Mouse (Mus musculus): ENCODE data around the gene Srgap3.
A peak's percentile ranks its signal among the peaks of the same experiment; 100 is the strongest.

Srgap3 gene

DNA sequence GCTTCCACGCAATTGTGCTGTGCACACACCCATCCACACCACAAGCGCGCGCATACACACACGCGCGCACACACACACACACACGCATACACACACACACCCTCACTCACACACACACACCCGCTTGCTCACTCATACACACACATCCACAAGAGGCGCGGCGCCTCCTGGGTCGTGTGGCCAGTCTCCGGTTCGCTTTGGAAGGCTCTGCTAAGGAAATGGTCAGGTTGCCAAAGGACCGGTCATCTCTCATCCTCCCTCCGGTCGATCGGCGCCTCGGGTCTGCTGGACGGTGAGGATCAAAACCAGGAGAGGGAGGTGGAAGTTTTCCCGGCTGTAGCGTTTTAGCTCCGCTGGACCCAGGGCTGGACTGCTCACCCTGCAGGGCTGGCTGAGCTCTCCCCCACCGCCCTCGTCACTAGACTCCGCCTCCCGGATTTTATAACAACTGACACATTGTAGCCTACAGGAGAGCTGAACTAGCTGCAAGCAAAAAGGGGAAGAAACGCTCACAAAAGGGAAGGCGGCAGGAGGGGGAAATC is at the start of gene Srgap3:
Gene Srgap3, minus strand, starts transcription at position 372 of the 542 bp plus-strand sequence.
- peak; percentile 95 for DNase-seq (ENCODE audit: inconsistent ontology term)

DNA sequence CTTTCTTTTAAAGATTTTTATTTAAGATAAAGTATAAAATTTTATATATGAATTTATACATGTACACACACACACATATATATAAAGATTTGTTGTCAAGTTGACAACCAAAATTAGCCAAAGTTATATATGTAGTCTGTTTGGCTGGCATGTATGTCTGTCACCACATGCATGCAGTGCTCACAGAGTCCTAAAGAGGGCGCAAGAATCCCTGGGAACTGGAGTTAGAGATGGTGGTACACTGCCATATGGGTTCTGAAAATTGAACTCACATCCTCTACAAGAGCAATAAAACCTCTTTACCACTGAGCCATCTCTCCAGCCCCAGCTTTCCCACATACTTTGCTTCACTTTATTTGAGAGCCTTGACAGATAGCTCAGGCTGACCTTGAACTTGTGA is 48.6 kb upstream of the Srgap3 start:
- no peak for DNase-seq (ENCODE audit: inconsistent ontology term)

DNA sequence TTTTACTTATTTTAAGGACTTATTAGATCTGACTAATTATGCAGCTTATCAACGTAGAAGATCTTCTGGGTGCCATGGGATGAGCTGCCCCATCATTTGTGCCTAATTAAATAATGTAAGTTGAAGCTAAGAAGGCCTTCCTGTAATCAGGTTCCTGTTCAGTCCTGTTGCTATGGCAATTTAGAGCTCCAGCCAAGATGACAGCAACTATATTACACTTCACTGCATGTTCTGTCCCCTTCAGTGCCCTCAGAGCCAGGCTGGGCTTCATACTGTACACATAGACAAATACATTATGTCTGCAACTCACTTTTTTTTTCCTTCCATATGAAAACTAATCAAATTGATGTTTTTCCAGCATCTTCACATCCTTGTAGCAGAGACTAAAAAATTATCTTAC is 43.1 kb upstream of the Srgap3 start:
- peak; percentile 81 for DNase-seq (ENCODE audit: inconsistent ontology term)

DNA sequence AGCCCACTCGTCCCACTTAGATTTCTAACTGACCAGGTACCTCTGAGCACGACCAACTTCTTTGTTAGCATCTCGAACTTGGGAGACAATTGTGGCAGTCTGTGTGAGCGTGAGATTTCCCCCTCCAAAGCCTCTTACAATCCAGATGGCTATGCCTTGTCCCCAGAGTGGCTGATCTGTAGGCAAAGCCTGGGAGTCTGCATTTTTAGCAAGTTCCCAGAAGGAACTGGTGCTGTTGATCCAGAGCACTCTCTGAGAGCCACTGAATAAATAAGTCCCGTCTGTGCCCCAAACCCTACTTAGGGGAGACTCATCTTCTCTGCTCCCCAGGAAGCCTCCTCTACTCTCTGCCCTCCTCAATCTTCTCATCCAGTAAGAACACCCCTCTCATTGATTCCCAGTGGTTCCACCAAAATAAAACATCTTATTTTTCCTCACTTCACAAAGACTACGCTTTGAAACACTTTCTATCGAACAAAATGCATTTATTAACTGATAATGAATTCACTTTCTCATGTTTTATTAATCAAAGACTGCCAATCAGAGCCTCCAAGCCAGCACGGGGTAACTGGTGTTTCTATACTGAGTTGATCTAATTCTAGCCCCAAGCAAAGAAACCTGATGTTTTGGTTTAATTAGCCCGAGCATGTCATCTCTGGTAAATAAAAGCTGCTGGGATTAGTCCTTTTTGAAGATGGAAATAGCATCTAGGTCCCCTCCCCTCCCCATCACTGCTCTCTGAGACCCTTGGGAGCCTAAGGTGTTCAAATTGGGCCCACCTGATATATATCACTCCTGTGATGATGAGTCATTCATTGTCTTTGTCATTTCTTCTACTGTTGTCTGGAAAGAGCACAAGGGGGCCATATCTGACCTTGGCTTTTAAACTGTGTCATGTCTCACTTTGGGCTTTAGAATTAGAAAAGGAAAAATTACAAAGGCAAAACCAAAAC is 38.6 kb upstream of the Srgap3 start:
- no peak for DNase-seq (ENCODE audit: inconsistent ontology term)

DNA sequence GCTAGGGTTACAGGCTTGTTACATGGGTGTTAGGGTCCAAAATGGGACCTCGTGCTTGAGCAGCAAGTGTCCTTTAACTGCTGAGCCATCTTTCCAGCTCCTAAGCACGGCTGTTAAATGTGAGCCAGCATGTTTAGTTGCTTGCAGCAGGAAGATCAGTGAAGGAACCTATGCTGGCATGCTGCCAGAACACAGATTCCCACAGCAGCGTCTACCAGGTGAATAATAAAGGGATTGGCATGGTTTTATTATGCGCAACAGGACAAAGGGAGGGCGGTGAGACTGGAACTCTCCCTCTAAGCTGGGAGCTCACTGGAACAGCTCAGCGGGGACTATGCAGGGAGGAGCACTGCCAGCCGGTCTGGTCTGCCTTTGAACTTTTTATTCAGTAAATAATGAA is 35.2 kb upstream of the Srgap3 start:
- no peak for DNase-seq (ENCODE audit: inconsistent ontology term)

DNA sequence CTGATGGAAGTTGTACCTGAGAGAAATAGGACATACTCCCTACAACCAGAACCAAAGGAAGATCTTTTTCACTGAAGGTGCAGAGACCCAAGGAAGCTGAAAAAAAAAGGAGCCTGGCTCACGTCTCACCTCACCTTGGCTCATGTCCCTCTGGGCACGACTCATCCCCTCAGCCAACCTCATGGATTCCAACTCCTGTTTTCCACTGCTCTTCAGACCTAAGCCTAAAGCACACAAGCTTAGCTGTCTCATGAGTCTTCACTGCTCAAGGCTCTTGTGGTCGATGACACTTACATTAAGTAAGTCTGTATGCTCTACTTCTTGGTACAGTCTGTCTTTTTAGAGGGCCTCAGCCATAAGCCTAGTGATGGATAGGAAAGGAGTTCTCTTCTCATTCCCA is 31.9 kb upstream of the Srgap3 start:
- DNase-seq (ENCODE audit: inconsistent ontology term) = no peak

DNA sequence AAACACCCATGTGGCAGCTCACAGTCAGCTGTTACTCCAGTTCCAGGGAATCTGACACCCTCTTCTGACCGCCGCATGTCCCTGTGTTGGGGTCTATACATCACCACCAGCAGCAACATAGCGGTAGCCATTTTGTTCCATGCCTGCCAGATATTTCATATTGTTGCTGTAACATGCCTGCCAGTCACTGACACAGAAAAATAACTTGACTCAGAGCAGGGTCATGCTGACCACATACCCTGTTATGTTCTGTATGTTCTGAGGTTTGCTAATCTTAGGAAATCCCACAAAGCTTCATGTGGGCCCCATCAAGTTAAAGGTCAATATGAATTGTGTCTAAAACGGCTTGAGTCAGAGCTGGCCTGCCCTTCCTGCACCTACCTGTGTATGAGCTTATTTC is 30.2 kb upstream of the Srgap3 start:
- no peak for DNase-seq (ENCODE audit: inconsistent ontology term)

DNA sequence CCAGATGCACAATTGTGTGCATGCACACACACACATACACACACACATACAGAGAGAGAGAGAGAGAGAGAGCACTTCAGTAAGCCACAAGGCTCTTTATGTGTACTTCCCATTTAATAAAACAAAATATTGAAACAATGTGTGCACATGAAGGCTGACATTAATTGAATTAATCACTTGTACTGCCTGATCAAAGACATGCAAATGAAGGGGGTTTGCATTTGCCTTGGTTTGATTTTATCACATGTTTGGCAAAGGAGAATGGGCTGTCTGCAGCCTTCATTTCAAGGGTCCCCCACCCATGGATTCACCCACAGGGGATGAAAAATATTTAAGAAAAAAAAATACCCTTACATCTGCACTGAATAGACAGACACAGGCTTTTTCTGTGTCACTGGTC is 29.5 kb upstream of the Srgap3 start:
- DNase-seq (ENCODE audit: inconsistent ontology term) = peak; percentile 52

DNA sequence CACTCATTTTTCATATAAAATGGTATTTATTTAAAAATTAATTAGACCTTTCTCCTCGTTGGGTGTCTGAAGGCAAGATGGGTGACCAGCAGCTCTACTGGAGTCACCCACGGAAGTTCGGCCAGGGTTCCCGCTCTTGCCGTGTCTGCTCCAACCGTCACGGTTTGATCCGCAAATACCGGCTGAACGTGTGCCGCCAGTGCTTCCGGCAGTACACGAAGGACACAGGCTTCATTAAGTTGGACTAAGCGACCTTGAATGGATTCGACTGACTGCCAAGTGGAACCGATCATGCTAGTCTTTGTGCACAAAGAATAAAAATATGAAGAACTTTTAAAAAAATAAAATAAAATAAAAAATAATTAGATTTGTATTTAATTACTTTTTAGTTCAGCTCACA is 29.1 kb upstream of the Srgap3 start:
- no peak for DNase-seq (ENCODE audit: inconsistent ontology term)

DNA sequence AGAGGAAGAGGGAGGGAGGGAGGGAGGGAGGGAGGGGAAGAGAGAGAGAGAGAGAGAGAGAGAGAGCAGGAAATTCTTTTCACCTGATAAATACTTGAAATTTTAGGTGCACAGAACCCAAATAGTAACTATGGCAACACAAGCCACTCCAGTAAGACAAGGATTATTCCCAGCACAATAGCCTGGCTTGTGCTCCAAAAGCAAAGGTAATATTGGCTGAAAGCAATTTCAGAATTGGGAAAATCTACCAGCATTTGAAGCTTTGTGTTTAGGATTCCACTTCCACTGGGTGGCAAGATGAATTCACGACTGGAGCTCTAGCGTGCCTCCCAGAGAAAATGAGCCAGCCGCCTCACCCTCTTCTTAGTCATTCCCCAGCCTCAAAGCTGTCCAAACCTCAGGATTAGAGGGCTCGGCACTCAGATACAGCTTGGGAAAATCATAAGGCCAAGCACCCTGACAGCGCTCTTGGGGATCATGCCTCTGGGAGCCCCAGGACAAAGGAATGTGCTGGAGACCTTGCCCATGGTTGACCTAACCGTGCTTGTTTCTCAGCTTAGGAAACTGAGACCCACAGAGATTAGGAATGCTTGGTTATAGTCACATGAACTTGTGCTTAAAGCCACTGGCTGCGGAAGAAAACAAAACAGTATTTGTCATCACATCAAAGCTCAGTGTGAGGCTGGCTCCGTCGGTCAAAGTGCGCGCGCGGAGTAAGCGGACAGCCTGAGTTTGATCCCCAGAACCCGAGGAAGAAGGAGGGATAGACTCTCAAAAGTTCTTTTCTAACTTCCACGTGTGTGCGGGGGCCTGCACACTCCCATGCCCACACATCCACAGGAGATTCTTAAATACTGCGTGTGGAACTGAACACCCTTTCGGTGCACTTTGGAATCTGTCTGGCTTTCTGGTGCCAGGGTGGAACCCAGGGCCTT is 27.0 kb upstream of the Srgap3 start:
- peak; percentile 55 for DNase-seq (ENCODE audit: inconsistent ontology term)

DNA sequence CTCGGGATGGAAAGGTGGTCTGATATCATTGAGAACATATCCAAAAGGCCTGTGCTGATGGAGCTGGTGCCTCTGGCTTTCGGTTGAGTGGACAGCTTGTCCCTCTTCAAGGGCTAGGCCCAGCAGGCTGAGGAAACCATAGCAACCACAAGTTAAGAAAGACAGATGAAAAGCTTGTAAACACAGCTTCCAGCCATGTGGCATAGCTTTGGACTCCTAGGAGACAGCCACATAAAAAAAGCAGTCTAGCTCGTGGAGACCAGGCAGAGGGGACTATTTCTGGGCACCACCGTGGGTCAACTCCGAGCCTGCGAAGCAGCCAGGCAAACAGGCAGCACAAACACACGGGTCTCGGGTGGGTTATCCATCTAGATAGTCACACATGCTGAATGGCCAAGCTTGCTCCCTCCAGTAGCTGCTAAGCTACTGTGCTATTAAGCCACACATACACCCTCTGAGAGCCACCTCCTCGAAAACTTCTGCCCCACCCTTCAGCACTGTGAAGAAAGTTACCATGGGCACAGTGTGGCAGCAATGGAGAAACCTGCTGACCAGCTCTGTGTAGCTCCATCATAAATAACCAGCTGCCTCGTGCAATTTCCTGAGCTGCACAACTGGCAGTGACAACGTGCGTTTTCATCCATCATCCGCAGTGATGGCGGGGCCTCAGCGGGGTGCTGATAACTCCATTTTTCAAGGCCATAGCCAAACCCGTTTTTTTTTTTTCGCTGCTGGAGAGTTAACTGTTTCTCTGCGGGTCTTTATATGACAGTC is 26.0 kb upstream of the Srgap3 start:
- no peak for DNase-seq (ENCODE audit: inconsistent ontology term)

DNA sequence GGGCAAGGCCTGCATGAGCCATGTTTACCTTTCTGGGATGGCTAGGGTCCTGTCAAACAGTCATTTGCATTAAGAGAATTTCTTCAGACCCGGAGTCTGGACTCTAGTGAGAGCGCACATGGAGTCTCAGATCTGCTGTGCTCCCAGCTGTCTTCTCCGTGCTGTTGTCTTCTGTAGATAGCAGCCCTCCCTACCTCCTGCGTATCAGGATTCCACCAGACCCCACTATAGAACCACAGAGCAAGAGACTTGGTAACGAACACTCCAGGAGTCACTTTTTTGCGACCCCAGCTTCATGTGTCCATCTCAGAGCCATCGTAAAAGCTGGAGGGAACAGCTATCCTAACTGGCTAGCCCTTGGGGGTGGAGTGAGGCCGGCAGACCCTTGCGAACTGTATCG is 25.1 kb upstream of the Srgap3 start:
- no peak for DNase-seq (ENCODE audit: inconsistent ontology term)

DNA sequence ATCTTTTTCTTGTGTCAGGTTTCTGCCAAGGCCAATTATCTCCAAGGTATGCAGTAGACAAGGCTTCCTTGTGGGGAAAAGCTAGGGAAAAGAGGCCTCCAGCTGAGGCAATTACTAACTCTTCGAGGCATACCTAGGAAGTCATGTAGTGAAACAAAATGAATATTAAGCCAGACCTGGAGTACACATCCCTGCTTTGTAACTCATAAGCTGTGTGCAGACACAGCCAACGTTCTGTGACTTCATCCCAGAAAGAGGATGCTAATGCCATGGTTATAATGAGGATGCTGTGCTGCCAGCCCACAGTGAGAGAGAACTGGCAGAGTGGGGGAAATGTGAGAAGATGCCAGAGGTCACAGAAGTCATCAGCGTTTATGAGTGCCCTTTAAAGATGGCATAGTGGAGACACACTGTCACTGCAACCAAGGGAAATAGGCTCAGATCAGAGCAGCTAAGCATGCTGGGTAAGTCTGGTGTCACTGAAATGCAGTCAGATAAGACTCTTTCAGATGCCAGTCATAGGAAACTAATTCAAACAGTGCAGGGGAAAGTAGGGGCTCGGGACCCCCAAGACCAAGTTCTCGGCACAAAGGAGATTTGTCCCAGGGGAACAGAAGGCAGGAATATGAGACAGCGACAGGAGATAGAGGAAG is 24.2 kb upstream of the Srgap3 start:
- DNase-seq (ENCODE audit: inconsistent ontology term) = peak; percentile 43

DNA sequence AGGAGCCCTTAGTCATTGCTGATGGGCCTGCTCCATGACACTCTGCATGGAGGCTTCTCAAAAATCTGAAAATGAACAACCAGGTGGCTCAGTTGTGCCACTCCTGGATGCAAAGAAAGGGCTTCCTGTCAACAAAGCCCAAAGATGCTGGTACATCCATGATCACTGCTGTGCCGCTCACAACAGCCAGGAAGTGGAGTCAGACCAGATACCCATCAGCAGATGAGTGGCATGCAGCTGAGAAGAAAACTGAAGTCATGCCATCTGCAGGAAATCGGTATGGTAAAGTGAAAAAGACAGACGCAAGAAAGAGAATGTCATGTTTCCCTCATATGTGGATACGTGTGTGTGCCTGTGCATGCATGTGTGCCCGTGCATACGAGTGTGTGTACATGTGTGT is 20.3 kb upstream of the Srgap3 start:
- DNase-seq (ENCODE audit: inconsistent ontology term) = no peak

DNA sequence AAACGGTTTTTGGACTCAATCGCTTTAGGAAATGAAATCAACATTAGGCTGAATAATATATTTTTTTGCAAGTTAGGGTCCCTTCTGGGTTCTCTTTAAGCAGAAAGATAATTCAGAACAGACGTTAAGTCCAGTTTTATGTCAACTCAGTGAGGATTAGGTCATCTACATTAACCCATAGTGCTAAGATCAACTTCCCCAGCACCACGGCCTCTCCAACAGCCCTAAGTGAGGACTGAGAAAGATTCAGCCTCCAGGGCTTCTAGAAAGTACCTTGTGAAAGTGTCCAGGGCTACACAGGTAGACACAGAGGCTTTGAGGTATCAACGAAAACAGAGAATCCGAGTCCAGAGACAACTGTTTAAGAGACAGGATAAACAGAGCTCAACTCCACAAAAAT is 11.3 kb upstream of the Srgap3 start:
- DNase-seq (ENCODE audit: inconsistent ontology term) = no peak

DNA sequence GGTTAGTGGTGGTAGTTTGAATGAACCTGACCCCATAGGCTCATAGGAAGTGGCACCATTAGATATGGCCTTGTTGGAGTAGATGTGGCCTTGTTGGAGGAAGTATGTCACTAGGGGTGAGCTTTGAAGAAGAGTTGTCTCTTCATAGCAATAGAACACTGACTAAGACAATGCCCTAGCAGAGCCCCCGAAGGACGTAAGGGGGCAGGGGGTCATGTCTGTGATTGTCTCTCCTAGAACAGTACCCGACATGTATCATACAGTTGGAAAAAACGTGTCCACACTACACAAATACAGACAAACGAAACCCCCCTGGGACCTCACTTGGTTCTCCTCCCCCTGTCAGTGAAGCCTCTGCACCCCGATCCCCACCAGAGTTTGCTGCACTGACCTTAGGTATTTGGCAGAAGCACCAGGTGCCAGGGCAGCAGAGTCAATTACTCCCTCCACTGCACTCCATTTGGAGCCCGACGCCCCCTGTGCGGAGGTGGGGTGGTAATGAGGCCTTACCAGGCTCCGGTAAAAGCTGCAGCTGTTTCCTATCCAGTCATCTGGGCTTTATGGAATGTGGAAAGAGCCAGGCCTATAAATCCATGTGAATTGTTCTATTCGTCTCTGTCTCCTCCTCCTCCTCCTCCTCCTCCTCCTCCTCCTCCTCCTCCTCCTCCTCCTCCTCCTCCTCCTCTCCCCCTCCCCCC is 10.7 kb upstream of the Srgap3 start:
- no peak for DNase-seq (ENCODE audit: inconsistent ontology term)

DNA sequence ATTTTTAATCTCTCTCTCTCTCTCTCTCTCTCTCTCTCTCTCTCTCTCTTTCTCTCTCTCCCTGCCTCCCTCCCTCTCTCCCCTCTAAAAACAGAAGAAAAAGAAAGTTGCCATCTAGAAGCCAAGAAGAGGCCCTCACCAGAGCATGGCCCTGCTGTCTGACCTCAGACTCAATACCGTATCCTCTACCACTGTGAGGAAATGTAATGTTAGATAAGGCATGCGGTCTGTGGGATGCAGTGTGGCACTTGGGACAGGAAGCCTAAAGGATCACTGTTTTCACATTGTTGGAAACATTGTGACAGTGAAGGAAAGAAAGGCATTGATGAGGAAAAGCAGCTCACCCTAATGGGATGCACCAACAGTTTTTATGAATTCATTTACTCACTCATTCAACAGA is 8.7 kb upstream of the Srgap3 start:
- DNase-seq (ENCODE audit: inconsistent ontology term) = no peak

DNA sequence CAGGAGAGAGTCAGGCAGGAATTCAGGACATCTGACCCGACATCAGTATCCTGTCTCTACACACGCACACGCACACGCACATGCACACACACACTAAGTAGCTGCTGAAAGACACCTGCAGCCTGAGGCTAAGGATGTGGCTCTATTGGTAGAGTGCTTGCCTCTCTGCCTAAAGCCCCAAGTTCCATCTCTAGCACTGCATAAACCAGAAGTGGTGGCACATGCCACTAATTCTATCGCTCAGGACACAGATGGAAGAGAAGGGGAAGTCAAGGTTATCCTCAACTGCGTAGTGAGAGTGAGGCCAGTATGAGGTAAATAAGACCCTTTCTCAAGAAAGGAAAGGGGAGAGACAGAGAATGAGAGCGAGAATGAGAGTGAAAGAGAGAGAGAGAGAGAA is 6.8 kb upstream of the Srgap3 start:
- DNase-seq (ENCODE audit: inconsistent ontology term) = no peak

DNA sequence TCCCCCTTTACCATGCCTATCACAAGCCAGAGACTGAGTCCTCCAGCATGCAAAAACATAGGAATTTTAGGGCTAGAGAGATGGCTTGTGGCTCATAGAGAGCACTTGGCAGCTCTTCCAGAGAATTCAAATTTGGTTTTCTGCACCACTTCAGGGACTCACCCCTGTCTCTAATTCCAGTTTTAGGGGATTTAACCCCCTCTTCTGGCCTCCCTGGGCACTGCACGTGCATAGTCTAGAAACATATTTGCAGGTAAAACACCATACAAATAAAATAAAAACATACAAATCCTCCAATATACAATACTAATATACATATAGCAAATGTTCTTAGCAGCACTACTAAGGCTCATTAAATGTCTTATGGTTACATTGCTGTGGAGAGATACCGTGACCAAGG is 4.2 kb upstream of the Srgap3 start:
- no peak for DNase-seq (ENCODE audit: inconsistent ontology term)

Measured in Muller cell, postnatal 12 days (primary cell).